ENCODE assay signal across 8 mouse cellular contexts in the genomic region with DNA sequence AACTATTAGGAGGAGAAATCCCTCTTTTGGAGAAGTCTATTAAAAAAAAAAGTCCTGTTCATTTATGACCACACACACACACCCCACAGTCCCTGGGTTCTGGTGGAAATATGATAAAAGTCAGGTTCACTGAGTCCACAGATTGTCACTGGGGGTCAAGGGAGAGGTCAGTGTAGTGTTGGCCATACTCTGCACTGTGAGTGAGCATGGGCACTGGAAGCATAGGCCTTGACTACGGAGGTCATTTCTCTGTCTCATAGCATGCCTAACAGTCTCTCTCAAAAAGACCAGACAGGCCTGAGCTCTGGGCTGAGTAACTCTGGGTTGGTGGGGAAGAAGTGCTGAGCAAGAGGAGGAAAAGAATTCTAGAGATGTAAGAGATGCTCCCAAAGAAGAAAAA. TPM values are rescaled to one million over a fixed set of nuclear protein-coding genes. Genes with fewer than 3 reads are reported as not detected.
DNase-seq lines count a peak whose midpoint lies in the region; ATAC-seq lines count a peak whose summit lies in the region.

No protein-coding gene starts in this region.

- H3K4me1 ChIP-seq in hindbrain, embryonic 12.5 days, result peaks cover 43% of the 10 kb centered on the region
- peaks cover 34% of the 10 kb centered on the region for H3K4me1 ChIP-seq in midbrain, embryonic 11.5 days (ENCODE audit: control insufficient read depth, insufficient read depth, low read length)

- no peak for ATAC-seq in hindbrain, embryonic 12.5 days (ENCODE audit: low FRiP score)
- no peak for ATAC-seq in midbrain, embryonic 11.5 days (ENCODE audit: low FRiP score)

- no peaks in the 10 kb centered on the region for H3K27me3 ChIP-seq in hindbrain, embryonic 12.5 days
- peaks cover 3% of the 10 kb centered on the region; the same call in 1 of the 2 replicates for H3K27me3 ChIP-seq in midbrain, embryonic 11.5 days (ENCODE audit: control insufficient read depth, insufficient read depth, low read length)

- intact Hi-C loops in left cerebral cortex, postnatal 25 days (cut with DNase I), result loop anchor here (10.0 kb wide), 1 partner anchor 139 kb away; no protein-coding TSS in a partner anchor

- H3K4me2 ChIP-seq in hindbrain, embryonic 12.5 days (replicated peaks), result peak overlapping the region; percentile 59
- peak overlapping the region; percentile 60 for H3K4me2 ChIP-seq in midbrain, embryonic 11.5 days

- peak overlapping the region; percentile 100; the same call in 1 of the 2 replicates for H3K9ac ChIP-seq in hindbrain, embryonic 12.5 days
- peak overlapping the region; percentile 24; the same call in 1 of the 2 replicates for H3K9ac ChIP-seq in midbrain, embryonic 11.5 days (ENCODE audit: low read length)

- peak overlapping the region; percentile 97 for H3K4me3 ChIP-seq in hindbrain, embryonic 12.5 days
- peak overlapping the region; percentile 85; the same call in 1 of the 2 replicates for H3K4me3 ChIP-seq in midbrain, embryonic 11.5 days (ENCODE audit: low read depth, low read length)

- WGBS in hindbrain, embryonic 12.5 days, result 73% methylated on average over 1 of the region's 1 CpGs
- WGBS in midbrain, embryonic 11.5 days, result 79% methylated on average over 1 of the region's 1 CpGs

- H3K27ac ChIP-seq in hindbrain, embryonic 12.5 days, result peak overlapping the region; percentile 48; the same call in 1 of the 2 replicates
- H3K27ac ChIP-seq in midbrain, embryonic 11.5 days (ENCODE audit: low read depth, low read length), result no peak overlapping the region; the same call in 1 of the 2 replicates

- no peaks in the 10 kb centered on the region for H3K9me3 ChIP-seq in hindbrain, embryonic 12.5 days (replicated peaks)
- no peaks in the 10 kb centered on the region for H3K9me3 ChIP-seq in midbrain, embryonic 11.5 days (ENCODE audit: control insufficient read depth, low read length)

- DNase-seq in adrenal gland, adult (ENCODE audit: inconsistent age in 2 of 2, low spot score in 1 of 2), result peak; percentile 77 to 91
- no peak for DNase-seq in adrenal gland, postnatal 4 days (ENCODE audit: low spot score in 2 of 2)
- DNase-seq in adrenal gland, postnatal 36 days, result peak; percentile 52 to 60
- DNase-seq in midbrain, embryonic 11.5 days (ENCODE audit: low spot score, missing footprints), result peak; percentile 84
- DNase-seq in urinary bladder, postnatal 10 days (ENCODE audit: low spot score), result no peak
- DNase-seq in left cerebral cortex, postnatal 25 days (ENCODE audit: low spot score in 2 of 2), result no peak
- DNase-seq in layer of hippocampus, postnatal 14 days (ENCODE audit: low spot score in 2 of 2), result no peak

- H3K36me3 ChIP-seq in hindbrain, embryonic 12.5 days, result no peaks in the 10 kb centered on the region
- no peaks in the 10 kb centered on the region for H3K36me3 ChIP-seq in midbrain, embryonic 11.5 days (ENCODE audit: control insufficient read depth, insufficient read depth, low read length)

RNA-seq across cellular contexts. Expression of gene Tbxas1, which starts 1.9 kb away (rescaled TPM):
- 1 to 10 TPM; 4.4 to 4.6 TPM for total RNA-seq in adrenal gland, postnatal 4 days (2021)
- total RNA-seq in adrenal gland, postnatal 36 days (2021), result 1 to 10 TPM; 5.6 to 9.5 TPM
- polyA plus RNA-seq in hindbrain, embryonic 12.5 days (2016; fragmentation: Nextera tagmentation; extraction: Ambion mirVana), result 1.7 and 1.8 TPM in 2 replicates
- polyA plus RNA-seq in midbrain, embryonic 11.5 days (2014; fragmentation: Nextera tagmentation; extraction: Ambion mirVana), result 1.5 TPM in 2 replicates
- total RNA-seq in left cerebral cortex, postnatal 25 days (2021), result 1 to 10 TPM; 3.0 to 3.3 TPM
- total RNA-seq in layer of hippocampus, postnatal 14 days (2021), result 1 to 10 TPM; 1.9 to 3.1 TPM

RNA-seq across cellular contexts. Expression of gene Hipk2, which starts 2.6 kb away (rescaled TPM):
- total RNA-seq in adrenal gland, postnatal 4 days (2021), result 100 to 1,000 TPM in 1 of 2 experiments, 10 to 100 TPM in 1; 97.4 to 117 TPM
- total RNA-seq in adrenal gland, postnatal 36 days (2021), result 100 to 1,000 TPM; 126 to 136 TPM
- polyA plus RNA-seq in hindbrain, embryonic 12.5 days (2016; fragmentation: Nextera tagmentation; extraction: Ambion mirVana), result 32.4 and 37.5 TPM in 2 replicates
- polyA plus RNA-seq in midbrain, embryonic 11.5 days (2014; fragmentation: Nextera tagmentation; extraction: Ambion mirVana), result 25.2 and 25.8 TPM in 2 replicates
- 10 to 100 TPM; 48.8 to 59.7 TPM for total RNA-seq in left cerebral cortex, postnatal 25 days (2021)
- total RNA-seq in layer of hippocampus, postnatal 14 days (2021), result 10 to 100 TPM; 60.4 to 62.3 TPM

Comparison
In these comparisons a context has a peak if more than half of its experiments do, and no peak if none do; other contexts are left out.
1. DNase-seq: peak in adrenal gland, adult (2 of 2), adrenal gland, postnatal 36 days (2 of 2) and midbrain, embryonic 11.5 days (single experiment); none in adrenal gland, postnatal 4 days (0 of 2), urinary bladder, postnatal 10 days (single experiment), left cerebral cortex, postnatal 25 days (0 of 2) and layer of hippocampus, postnatal 14 days (0 of 2).